Mouse (Mus musculus) limb, embryonic 13.5 days (tissue): ENCODE results near the gene Nr4a1. TPM values are rescaled to one million over a fixed set of nuclear protein-coding genes. Genes with fewer than 3 reads are reported as not detected.
A peak's percentile ranks its signal among the peaks of the same experiment; 100 is the strongest.

Experiments used
- ATAC-seq: fragments of 200-750 bp; cut with Nextera tagmentation; 2 replicates; pipeline ENCODE4 v1.8.0; 2017; ENCODE audit warnings: low read depth, moderate number of reproducible peaks, moderate TSS enrichment; ENCODE audit not compliant: low FRiP score
- H3K27ac ChIP-seq: fragments of 300-500 bp; sonication (generic); 2 replicates; pipeline ENCODE4 v1.5.1; 2015; ENCODE audit warnings: inconsistent platforms, mild to moderate bottlenecking, moderate library complexity
- H3K27me3 ChIP-seq: fragments of 300-500 bp; sonication (generic); 2 replicates; pipeline ENCODE4 v1.6.1; 2015; ENCODE audit warnings: mild to moderate bottlenecking, inconsistent platforms
- H3K36me3 ChIP-seq: fragments of 300-500 bp; sonication (generic); 2 replicates; pipeline ENCODE4 v1.6.1; 2015; ENCODE audit warnings: inconsistent platforms, mild to moderate bottlenecking, moderate library complexity
- H3K4me1 ChIP-seq: fragments of 300-500 bp; sonication (generic); 2 replicates; pipeline ENCODE4 v1.6.1; 2015; ENCODE audit warnings: inconsistent platforms
- H3K4me2 ChIP-seq: fragments of 300-500 bp; sonication (generic); replicated peaks from 2 replicates; pipeline ENCODE4 v1.6.1; 2015; ENCODE audit warnings: inconsistent platforms, mild to moderate bottlenecking, moderate library complexity
- H3K4me3 ChIP-seq: fragments of 300-500 bp; sonication (generic); 2 replicates; pipeline ENCODE4 v1.5.1; 2015; ENCODE audit warnings: moderate library complexity, mild to moderate bottlenecking, inconsistent platforms
- H3K9ac ChIP-seq: fragments of 300-500 bp; sonication (generic); 2 replicates; pipeline ENCODE4 v1.6.1; 2015; ENCODE audit warnings: mild to moderate bottlenecking, inconsistent platforms
- H3K9me3 ChIP-seq: fragments of 300-500 bp; sonication (generic); 2 replicates; pipeline ENCODE4 v1.6.1; 2016; ENCODE audit warnings: inconsistent platforms
- WGBS: fragments of 180-500 bp; shearing (Covaris S2); methylation state at CpG from one replicate; pipeline ENCODE4 v1.1.7; 2015; 5-methylcytosine and 5-hydroxymethylcytosine counted together
- polyA plus RNA-seq: library from polyadenylated mRNA; unstranded; fragments of >200 nt; fragmentation: Nextera tagmentation; extraction: Ambion mirVana; gene quantifications from 2 replicates; pipeline ENCODE4 v1.2.1, GENCODE M21; 2015

Gene Nr4a1
- polyA plus RNA-seq, 1 experiment from 2014 or later = 10.3 TPM

DNA sequence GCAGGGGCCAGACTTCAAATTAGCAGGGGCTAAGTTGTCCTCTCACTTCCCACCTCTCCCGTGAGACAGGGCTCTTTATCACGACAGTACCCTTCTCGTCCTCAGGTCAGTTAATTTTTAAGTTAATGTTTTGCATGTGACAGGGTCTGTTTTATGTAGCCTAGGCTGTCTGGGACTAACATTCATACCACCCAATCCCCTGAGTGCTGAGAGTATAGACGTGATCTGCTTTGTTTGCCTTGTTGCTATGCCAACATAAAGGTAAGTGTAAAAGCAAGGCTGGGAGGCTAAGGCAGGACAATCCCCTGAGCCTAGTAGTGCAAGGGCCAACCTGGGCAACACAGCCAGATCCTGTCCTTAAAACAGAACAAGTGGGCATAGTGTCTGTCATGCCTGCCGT lies 55.4 kb downstream of the Nr4a1 start:
- Histone ChIP-seq H3K27ac (no peak overlapping the region), H3K9ac (no peak overlapping the region), H3K27me3 (no peaks in the 10 kb centered on the region), H3K4me1 (peaks cover 16% of the 10 kb centered on the region), H3K9me3 (no peaks in the 10 kb centered on the region), H3K4me3 (no peak overlapping the region), H3K4me2 (no peak overlapping the region), H3K36me3 (no peaks in the 10 kb centered on the region)
- 32% methylated on average over 5 of the region's 5 CpGs for WGBS
- no peak for ATAC-seq

DNA sequence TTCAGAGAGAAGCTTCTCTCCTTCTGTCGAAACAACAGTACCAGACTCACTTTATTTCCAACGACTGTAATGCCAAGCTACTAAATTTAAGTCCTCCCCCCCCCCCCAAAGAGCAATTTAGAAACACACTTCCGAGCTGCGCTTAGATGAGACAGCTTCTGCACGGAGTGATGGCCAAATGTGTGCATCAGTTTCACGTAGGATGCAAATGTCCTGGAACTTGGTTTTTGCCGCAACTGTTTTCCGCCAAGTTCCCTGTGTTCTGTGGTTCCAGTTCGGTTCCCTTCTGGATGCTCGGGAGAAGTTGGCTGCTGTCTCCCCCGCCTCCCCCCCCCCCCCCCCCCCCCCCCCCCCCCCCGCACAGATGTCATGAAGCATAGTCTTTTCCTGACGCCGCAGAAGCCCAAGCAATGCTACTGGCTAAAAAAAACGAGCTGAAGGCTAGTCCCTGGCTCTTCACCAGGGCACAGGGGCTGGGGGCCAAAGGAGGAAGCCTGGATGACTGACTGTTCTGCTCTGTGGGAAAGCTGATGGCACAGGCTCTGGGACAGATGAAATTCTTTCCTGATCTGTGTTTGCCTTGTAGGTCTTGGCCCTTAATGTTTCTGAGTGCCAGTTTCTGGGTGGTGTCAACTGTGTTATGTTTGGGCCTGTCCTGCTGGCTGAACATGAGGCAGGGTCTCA lies 57.2 kb downstream of the Nr4a1 start:
- 56% methylated on average over 14 of the region's 15 CpGs for WGBS
- H3K4me3 ChIP-seq = no peak overlapping the region
- H3K36me3 ChIP-seq = no peaks in the 10 kb centered on the region
- no peaks in the 10 kb centered on the region for H3K27me3 ChIP-seq
- H3K4me2 ChIP-seq = no peak overlapping the region
- no peak for ATAC-seq
- no peaks in the 10 kb centered on the region for H3K9me3 ChIP-seq
- H3K27ac ChIP-seq = no peak overlapping the region
- H3K4me1 ChIP-seq = peaks cover 19% of the 10 kb centered on the region
- no peak overlapping the region for H3K9ac ChIP-seq

DNA sequence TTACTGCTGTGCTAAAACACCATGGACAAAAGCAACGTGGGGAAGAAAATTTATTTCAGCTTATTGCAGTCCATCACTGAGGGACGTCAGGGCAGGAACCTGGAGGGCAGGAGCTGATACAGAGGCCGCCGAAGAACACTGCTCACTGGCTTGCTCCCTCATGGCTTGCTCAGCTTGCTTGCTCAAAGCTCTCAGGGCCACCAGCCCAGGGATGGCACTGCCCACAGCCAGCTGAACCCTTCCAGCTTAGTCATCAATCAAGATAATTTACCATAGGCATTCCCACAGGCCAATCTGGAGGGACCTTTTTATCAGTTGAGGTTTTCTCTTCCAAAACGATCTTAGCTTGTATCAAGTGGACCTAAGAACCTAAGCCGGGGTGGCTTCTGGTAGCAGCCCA lies 57.9 kb downstream of the Nr4a1 start:
- Histone ChIP-seq H3K27me3 (no peaks in the 10 kb centered on the region), H3K9me3 (no peaks in the 10 kb centered on the region), H3K4me3 (no peak overlapping the region), H3K9ac (no peak overlapping the region), H3K4me1 (peaks cover 24% of the 10 kb centered on the region), H3K27ac (no peak overlapping the region), H3K4me2 (no peak overlapping the region), H3K36me3 (no peaks in the 10 kb centered on the region)
- WGBS = 75% methylated on average over 6 of the region's 6 CpGs
- no peak for ATAC-seq

DNA sequence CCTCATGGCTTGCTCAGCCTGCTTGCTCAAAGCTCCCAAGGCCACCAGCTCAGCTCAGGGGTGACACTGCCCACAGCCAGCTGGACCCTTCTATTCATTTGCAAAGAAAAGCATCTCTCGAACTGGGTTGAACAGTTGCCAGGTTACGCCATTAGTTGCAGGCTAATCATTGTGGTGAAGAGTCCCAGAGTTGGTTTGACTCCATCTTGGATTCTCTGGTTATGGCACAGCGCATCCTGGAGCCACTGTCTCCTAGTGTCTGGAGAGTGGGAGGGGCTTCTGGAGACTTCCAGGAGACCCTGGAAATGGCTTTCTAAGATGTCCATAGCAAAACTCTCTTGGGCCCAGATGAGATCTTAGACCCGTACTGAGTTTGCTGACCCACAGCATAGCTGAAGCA lies 61.3 kb downstream of the Nr4a1 start:
- Histone ChIP-seq H3K4me2 (peak overlapping the region; percentile 61), H3K9me3 (no peaks in the 10 kb centered on the region), H3K27me3 (no peaks in the 10 kb centered on the region), H3K4me1 (peaks cover 14% of the 10 kb centered on the region; the same call in 1 of the 2 replicates), H3K27ac (no peak overlapping the region), H3K36me3 (no peaks in the 10 kb centered on the region), H3K9ac (no peak overlapping the region; the same call in 1 of the 2 replicates), H3K4me3 (no peak overlapping the region)
- ATAC-seq = no peak
- 93% methylated on average over 4 of the region's 4 CpGs for WGBS

DNA sequence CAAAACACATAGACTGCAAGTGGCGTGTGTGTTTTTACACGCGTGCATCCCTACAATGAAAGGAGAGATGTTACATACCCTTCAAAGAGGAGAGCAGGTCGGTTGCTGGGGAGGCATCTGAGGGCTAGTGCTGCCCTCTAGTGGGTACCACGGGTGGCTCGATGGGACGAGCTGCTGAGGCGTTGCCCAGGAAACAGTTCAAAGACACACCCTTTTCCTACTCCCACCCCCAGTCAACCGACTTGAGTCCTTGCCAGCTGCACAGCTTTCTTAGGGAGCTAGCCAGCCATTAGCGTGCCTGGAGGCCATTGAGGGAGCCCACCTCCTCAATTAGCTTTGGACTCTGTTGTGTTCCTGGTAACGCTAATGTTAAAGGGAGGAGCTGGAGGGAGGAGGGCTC lies 61.8 kb downstream of the Nr4a1 start:
- H3K27ac ChIP-seq = no peak overlapping the region
- 3% methylated on average over 11 of the region's 11 CpGs for WGBS
- no peak overlapping the region; the same call in 1 of the 2 replicates for H3K9ac ChIP-seq
- peaks cover 14% of the 10 kb centered on the region; the same call in 1 of the 2 replicates for H3K4me1 ChIP-seq
- H3K9me3 ChIP-seq = no peaks in the 10 kb centered on the region
- no peaks in the 10 kb centered on the region for H3K36me3 ChIP-seq
- peak overlapping the region; percentile 33 for H3K4me3 ChIP-seq
- no peaks in the 10 kb centered on the region for H3K27me3 ChIP-seq
- peak; percentile 74 for ATAC-seq
- peak overlapping the region; percentile 61 for H3K4me2 ChIP-seq

DNA sequence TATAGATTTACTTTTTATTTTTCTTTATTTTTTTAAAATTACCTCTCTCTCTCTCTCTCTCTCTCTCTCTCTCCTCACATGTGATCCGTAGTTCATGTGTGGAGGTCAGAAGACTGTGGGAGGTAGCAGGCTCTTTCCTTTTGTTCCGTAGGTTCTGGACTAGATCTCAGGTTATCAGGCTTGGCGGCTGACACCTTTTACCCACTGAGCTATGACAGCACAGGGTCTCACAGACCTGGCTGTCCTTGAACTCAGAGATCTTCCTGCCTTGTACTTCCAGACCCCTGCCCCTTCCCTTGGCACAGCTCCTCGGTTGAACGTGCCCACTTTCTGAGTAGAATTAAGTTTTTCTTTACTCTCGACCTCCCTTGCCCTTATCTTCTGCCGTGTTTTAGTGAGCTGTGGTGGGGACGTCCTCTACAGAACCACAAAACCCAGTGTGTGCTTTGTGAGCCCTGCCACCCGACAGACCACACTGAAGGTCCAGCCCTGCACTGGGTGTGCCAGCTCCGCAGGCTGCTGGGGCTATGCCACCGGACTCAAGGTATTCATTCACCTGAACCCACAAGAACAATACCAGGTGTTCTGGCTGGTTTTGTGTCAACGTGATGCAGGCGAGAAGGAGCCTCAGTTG lies 62.3 kb downstream of the Nr4a1 start:
- H3K9ac ChIP-seq = no peak overlapping the region; the same call in 1 of the 2 replicates
- H3K4me3 ChIP-seq = peak overlapping the region; percentile 33; the same call in 1 of the 2 replicates
- ATAC-seq = peak; percentile 48; the same call in 1 of the 2 replicates
- H3K36me3 ChIP-seq = no peaks in the 10 kb centered on the region
- no peaks in the 10 kb centered on the region for H3K9me3 ChIP-seq
- H3K4me1 ChIP-seq = peaks cover 14% of the 10 kb centered on the region; the same call in 1 of the 2 replicates
- no peak overlapping the region for H3K27ac ChIP-seq
- H3K27me3 ChIP-seq = no peaks in the 10 kb centered on the region
- peak overlapping the region; percentile 61 for H3K4me2 ChIP-seq
- WGBS = 63% methylated on average over 13 of the region's 13 CpGs

DNA sequence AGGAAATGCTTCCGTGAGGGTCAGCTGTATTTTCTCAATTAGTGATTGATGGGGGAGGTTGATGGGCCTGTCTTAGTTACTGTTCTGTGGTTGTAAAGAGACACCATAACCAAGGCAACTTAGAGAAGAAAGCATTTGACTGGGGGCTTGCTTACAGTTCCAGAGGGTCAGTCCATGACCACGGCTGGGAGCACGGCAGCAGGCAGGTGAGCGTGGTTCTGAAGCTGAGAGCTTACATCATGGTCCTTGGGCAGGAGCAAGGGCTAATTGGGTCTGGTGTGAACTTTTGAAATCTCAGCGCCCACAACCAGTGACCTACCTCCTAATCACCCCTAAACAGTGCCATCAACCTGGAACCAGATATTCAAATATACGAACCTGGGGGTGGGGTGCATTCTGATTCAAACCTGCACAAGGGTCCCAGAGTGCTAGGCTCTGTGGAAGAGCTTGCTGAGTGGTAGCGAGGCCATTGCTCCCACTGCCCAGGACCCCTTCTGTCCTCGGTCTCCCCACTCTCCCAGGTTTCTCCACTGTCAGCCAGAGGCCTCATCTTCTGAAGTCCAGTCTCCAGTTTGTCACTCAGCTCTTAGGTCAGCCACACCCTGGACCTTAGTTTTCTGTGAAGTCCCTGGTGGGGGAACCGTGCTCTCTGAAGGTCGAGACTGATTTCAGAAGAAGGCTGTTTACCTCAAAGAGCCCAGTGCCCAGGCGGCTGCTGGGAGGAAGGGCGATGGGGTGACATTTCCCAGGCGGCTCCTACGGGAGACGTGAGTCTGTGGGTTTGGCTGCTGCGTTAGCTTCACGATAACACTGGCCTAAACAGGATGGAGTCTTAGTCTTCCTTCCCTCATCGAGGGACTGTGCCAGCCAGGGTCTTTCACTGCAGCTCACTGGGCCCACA lies 63.1 kb downstream of the Nr4a1 start:
- H3K27me3 ChIP-seq = no peaks in the 10 kb centered on the region
- peaks cover 14% of the 10 kb centered on the region; the same call in 1 of the 2 replicates for H3K4me1 ChIP-seq
- WGBS = 65% methylated on average over 18 of the region's 18 CpGs
- H3K4me2 ChIP-seq = no peak overlapping the region; the same call in 1 of the 2 replicates
- H3K9me3 ChIP-seq = no peaks in the 10 kb centered on the region
- no peaks in the 10 kb centered on the region for H3K36me3 ChIP-seq
- no peak for ATAC-seq
- no peak overlapping the region for H3K9ac ChIP-seq
- H3K27ac ChIP-seq = no peak overlapping the region; the same call in 1 of the 2 replicates
- no peak overlapping the region for H3K4me3 ChIP-seq

DNA sequence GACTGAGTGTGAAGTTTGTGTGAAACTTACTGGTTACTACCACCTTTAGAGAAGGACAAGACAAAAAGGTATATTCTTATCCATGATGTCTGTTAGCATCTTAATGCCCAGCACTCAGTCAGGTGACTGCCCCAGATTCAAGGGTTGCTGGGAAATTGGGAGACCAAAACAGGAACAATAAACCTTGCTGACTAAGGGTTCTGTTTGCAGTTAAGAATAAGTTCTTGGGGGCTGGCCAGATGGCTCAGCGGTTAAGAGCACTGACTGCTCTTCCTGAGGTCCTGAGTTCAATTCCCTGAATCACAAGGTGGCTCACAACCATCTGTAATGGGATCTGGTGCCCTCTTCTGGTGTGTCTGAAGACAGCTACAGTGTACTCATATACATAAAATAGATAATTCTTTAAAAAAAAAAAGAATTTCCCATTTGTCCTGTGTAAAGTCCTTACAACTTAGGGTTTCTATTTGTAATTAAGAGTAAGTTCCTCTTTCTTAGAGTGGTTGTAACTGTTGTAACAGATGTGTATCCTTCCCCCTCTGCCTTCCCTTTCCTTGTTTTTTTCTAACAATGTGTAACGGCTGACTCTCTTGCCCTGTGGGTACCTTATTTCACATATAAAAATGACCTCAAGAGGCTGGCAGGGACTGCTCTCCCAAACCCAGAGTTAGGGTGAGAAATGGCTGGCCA lies 63.9 kb downstream of the Nr4a1 start:
- Histone ChIP-seq H3K9ac (no peak overlapping the region), H3K27me3 (no peaks in the 10 kb centered on the region), H3K4me1 (peaks cover 14% of the 10 kb centered on the region; the same call in 1 of the 2 replicates), H3K36me3 (no peaks in the 10 kb centered on the region), H3K27ac (no peak overlapping the region; the same call in 1 of the 2 replicates), H3K4me2 (no peak overlapping the region), H3K9me3 (no peaks in the 10 kb centered on the region), H3K4me3 (no peak overlapping the region)
- WGBS = 62% methylated on average over 2 of the region's 2 CpGs
- ATAC-seq = no peak

DNA sequence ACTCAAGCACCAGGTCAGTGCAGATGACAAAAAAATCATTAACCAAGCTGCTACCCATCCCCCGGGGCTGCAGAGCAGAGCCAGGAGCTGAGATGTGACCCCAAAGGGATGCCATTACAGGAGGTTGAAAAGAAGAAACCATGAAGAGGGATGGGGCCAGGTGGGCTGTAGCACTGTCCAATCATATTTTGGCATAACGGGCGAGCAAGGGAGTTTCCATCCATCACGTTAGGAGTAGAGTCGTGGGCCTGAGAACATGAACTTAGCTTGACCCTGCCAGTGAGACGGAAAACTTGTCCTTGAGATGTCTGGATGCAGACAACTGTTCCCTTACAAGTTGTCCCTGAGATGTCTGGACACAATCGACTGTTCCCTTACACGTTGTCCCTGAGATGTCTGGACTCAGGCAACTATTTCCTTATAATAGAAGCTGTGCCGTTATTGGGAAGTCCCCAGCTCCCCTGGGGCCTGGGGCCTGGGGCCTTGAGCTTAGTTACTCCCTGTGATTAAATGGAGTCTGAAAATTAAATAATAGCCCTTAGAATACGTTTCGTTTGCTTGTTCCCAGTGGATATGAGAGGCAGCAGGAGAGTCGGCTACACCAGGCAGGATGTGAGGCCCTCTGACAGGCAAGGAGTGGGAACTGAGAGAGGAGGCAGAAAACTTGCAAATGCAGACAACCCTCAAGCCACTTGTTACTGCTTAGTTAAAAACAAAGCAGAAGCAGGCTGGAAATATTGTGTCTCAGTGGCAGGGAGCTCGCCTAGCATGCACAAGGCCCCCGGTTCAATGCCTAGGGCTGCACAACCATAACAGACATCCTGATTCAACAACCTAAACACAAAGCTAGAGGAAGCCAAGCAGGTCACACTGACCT lies 65.1 kb downstream of the Nr4a1 start:
- no peaks in the 10 kb centered on the region for H3K36me3 ChIP-seq
- H3K27me3 ChIP-seq = no peaks in the 10 kb centered on the region
- H3K4me3 ChIP-seq = no peak overlapping the region
- peaks cover 14% of the 10 kb centered on the region; the same call in 1 of the 2 replicates for H3K4me1 ChIP-seq
- H3K9ac ChIP-seq = no peak overlapping the region
- WGBS = 56% methylated on average over 14 of the region's 14 CpGs
- no peak overlapping the region for H3K27ac ChIP-seq
- H3K4me2 ChIP-seq = no peak overlapping the region
- ATAC-seq = no peak
- H3K9me3 ChIP-seq = no peaks in the 10 kb centered on the region

DNA sequence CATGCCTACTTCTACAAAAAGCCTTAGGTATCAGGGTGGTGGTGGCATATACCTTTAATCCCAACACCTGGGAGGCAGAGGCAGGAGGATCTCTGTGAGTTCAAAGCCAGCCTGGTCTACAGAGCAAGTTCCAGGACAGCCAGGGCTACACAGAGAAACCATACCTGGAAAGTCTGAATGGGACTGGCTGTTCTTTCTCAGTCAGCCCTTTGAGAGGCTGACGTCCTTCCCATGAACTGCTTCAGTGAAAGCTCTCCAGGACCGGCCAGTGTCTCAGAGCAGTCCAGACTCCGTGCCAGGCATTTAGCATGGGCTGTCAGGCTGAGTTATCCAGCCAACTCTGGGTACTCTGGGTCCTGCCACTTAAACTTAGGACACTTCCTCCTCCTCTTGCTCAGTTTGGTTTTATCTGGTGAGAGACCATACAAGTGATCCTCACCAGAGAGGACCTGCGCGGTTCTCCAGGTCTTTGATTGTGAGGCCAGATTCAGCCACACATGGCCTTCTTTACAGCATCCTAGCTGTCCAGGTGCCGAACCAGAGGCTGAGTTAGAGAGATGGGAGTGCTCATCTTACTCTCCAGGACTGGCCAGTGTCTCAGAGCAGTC lies 66.0 kb downstream of the Nr4a1 start:
- H3K27me3 ChIP-seq = no peaks in the 10 kb centered on the region
- H3K9me3 ChIP-seq = no peaks in the 10 kb centered on the region
- H3K4me2 ChIP-seq = no peak overlapping the region
- no peak overlapping the region for H3K9ac ChIP-seq
- H3K4me1 ChIP-seq = peaks cover 14% of the 10 kb centered on the region; the same call in 1 of the 2 replicates
- no peak overlapping the region for H3K27ac ChIP-seq
- H3K36me3 ChIP-seq = no peaks in the 10 kb centered on the region
- ATAC-seq = no peak
- H3K4me3 ChIP-seq = no peak overlapping the region
- WGBS = 84% methylated on average over 6 of the region's 6 CpGs
